Mouse (Mus musculus): ENCODE results near the gene Tmem126b. TPM values are rescaled to one million over a fixed set of nuclear protein-coding genes. Genes with fewer than 3 reads are reported as not detected.

The Tmem126b gene
- 37.1 and 39.4 TPM in 2 replicates for polyA plus RNA-seq (2016; fragmentation: Nextera tagmentation; extraction: Ambion mirVana)

DNA sequence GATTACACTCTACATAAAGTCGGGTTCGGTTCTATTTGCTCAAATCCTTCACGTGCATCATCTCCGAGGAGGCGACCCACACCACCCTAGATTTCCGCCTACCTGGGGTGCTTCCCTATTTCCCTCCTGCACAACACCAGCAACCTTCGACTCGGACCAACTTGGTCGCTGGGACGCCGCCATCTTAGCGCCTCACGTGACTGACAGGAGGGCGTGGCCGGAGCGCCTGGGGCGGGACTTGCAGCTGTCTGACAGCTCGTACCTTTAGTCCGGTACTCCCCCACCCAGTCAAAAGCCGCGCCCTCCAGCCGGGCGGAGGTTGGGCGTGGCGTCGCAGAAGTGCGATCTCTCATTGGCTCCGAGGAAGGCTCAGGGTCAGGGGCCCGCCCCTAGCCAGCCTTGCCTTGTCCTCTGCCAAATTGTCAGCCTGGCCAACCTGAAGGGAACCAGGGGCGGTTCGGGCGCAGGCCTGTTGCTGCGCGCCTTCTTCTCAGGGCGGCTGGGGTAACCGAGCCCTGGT is at the start of gene Tmem126b:
TSS of gene Tmem126b (minus strand) at position 209 of the 520 bp plus-strand sequence.
- Histone ChIP-seq H3K27me3 (peaks cover 9% of the 10 kb centered on the region), H3K4me2 (peak within 1 kb of the TSS; percentile 87), H3K9me3 (no peaks in the 10 kb centered on the region), H3K36me3 (no peaks in the 10 kb centered on the region), H3K27ac (peak within 1 kb of the TSS; percentile 56), H3K9ac (replicated peaks) (peak within 1 kb of the TSS; percentile 63), H3K4me3 (replicated peaks) (peak within 1 kb of the TSS; percentile 58), H3K4me1 (replicated peaks) (peaks cover 8% of the 10 kb centered on the region)
- under 1% methylated on average over 36 of the region's 36 CpGs for WGBS
- ATAC-seq (ENCODE audit: insufficient number of reproducible peaks, insufficient read depth, low FRiP score, low TSS enrichment, low read depth), result peak; percentile 100

GRCm38 (mm10) chr7:90512293-90512692 is 36.5 kb upstream of the Tmem126b start:
- H3K36me3 ChIP-seq, result no peaks in the 10 kb centered on the region
- no peak overlapping the region for H3K9ac ChIP-seq (replicated peaks)
- H3K4me1 ChIP-seq (replicated peaks), result no peaks in the 10 kb centered on the region
- no peaks in the 10 kb centered on the region for H3K27me3 ChIP-seq
- no peak overlapping the region for H3K27ac ChIP-seq
- no peak for ATAC-seq (ENCODE audit: insufficient number of reproducible peaks, insufficient read depth, low FRiP score, low TSS enrichment, low read depth)
- no peaks in the 10 kb centered on the region for H3K9me3 ChIP-seq
- H3K4me3 ChIP-seq (replicated peaks), result no peak overlapping the region
- no peak overlapping the region for H3K4me2 ChIP-seq

- no peak overlapping the region for H3K4me3 ChIP-seq (replicated peaks)
- no peaks in the 10 kb centered on the region for H3K4me1 ChIP-seq (replicated peaks)
- H3K9me3 ChIP-seq, result no peaks in the 10 kb centered on the region
- H3K36me3 ChIP-seq, result no peaks in the 10 kb centered on the region
- no peak overlapping the region for H3K4me2 ChIP-seq
- no peak overlapping the region for H3K27ac ChIP-seq
- H3K27me3 ChIP-seq, result no peaks in the 10 kb centered on the region
- no peak overlapping the region for H3K9ac ChIP-seq (replicated peaks)
- no peak for ATAC-seq (ENCODE audit: insufficient number of reproducible peaks, insufficient read depth, low FRiP score, low TSS enrichment, low read depth)
- WGBS, result 71% methylated on average over 3 of the region's 3 CpGs
These were observed 32.3 kb upstream of the Tmem126b start for GRCm38 (mm10) chr7:90508124-90508523.

GRCm38 (mm10) chr7:90482607-90483006 is 6.8 kb upstream of the Tmem126b start:
- Histone ChIP-seq H3K36me3 (no peaks in the 10 kb centered on the region), H3K9me3 (no peaks in the 10 kb centered on the region), H3K4me3 (replicated peaks) (no peak overlapping the region), H3K4me2 (no peak overlapping the region), H3K27ac (no peak overlapping the region), H3K9ac (replicated peaks) (no peak overlapping the region), H3K27me3 (peaks cover 1% of the 10 kb centered on the region), H3K4me1 (replicated peaks) (no peaks in the 10 kb centered on the region)
- ATAC-seq (ENCODE audit: insufficient number of reproducible peaks, insufficient read depth, low FRiP score, low TSS enrichment, low read depth), result no peak
- 93% methylated on average over 2 of the region's 2 CpGs for WGBS

DNA sequence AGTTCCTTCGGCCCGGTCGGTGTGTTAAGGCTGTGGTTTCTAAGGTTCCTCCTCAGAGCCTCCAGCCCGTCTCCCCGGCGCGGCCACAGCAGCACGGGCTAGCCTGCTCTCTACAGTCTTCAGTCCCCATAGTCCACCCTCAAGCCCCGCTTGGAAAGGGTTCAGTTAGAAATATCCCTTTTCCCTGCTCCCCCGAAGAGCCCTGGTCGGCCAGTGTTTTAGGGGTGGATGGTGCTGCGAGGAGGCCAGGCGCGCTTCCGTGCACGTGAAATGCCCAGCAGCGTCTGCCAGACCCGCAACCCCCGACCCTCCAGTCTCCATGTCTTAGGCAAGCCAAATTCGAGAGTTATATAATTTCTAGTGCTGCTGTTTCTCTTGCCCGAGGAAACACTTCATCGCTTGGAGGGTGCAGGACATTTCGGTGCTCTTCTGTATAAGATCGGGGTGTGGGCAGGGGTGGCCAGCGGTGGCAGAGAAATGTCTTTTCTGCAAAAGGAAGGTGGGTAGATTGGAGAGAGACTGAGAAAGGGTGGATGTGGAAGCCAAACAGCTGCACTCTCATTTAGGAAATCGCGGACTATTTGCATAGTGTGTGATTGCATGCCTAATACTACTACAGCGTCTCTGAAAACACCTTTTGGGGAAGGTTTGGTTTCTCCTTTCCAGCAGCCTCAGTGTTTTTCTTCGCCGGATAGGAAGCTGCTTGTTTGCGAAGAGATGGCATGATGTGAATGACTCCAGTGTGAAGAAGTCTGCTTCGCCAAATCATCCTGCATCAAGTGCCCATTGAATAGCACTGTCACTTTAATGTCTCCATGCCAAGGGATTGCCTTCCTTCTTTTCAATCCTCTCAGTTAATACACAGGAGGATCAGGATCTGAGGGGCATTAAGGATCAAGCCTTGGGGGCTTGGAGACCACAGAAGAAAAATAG is 778 bp upstream of the Tmem126b start, which contains the start of gene Dlg2:
TSS of gene Dlg2 (plus strand) at position 360 of the 933 bp plus-strand sequence.
- H3K27me3 ChIP-seq, result peaks cover 9% of the 10 kb centered on the region
- no peak for ATAC-seq (ENCODE audit: insufficient number of reproducible peaks, insufficient read depth, low FRiP score, low TSS enrichment, low read depth)
- peak within 1 kb of the TSS; percentile 56 for H3K27ac ChIP-seq
- H3K9ac ChIP-seq (replicated peaks), result peak within 1 kb of the TSS; percentile 63
- no peaks in the 10 kb centered on the region for H3K36me3 ChIP-seq
- peaks cover 8% of the 10 kb centered on the region for H3K4me1 ChIP-seq (replicated peaks)
- no peaks in the 10 kb centered on the region for H3K9me3 ChIP-seq
- WGBS, result under 1% methylated on average over 32 of the region's 32 CpGs
- H3K4me2 ChIP-seq, result peak within 1 kb of the TSS; percentile 87
- H3K4me3 ChIP-seq (replicated peaks), result peak within 1 kb of the TSS; percentile 58

DNA sequence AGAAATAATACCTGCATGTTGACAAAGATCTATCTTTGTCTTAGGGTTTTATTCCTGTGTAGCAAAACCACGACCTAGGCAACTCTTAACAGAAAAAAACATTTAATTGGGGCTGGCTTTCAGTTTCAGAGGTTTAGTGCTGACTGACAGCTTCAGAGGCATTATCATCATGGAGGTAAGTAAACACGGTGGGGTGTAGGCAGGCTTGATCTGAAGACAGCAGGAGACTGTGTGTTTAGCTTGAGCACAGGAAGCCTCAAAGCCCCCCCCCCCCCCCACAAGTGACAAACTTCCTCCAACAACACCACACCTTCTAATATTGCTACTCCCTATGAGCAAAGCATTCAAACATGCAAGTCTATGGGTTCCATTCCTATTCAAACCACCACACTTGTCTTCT is 2.3 kb downstream of the Tmem126b start:
- no peak overlapping the region for H3K4me2 ChIP-seq

GRCm38 (mm10) chr7:90461441-90461840 is 14.4 kb downstream of the Tmem126b start:
- Histone ChIP-seq H3K27ac (no peak overlapping the region), H3K4me2 (no peak overlapping the region), H3K4me1 (replicated peaks) (peaks cover under 1% of the 10 kb centered on the region; the same call in 1 of the 2 replicates), H3K9me3 (no peaks in the 10 kb centered on the region), H3K4me3 (replicated peaks) (no peak overlapping the region), H3K27me3 (0 out of 2 replicates have a peak, but pooled peaks cover 4% of the 10 kb centered on the region), H3K36me3 (no peaks in the 10 kb centered on the region), H3K9ac (replicated peaks) (no peak overlapping the region)
- ATAC-seq (ENCODE audit: insufficient number of reproducible peaks, insufficient read depth, low FRiP score, low TSS enrichment, low read depth), result no peak
- 92% methylated on average over 5 of the region's 5 CpGs for WGBS

More for the DNA sequence above, 2.3 kb downstream of the Tmem126b start:
- no peak for ATAC-seq (ENCODE audit: insufficient number of reproducible peaks, insufficient read depth, low FRiP score, low TSS enrichment, low read depth)
- Histone ChIP-seq H3K4me3 (replicated peaks) (no peak overlapping the region), H3K9ac (replicated peaks) (no peak overlapping the region), H3K27me3 (peaks cover 9% of the 10 kb centered on the region), H3K4me1 (replicated peaks) (peaks cover 8% of the 10 kb centered on the region), H3K36me3 (peaks cover 17% of the 10 kb centered on the region), H3K9me3 (no peaks in the 10 kb centered on the region), H3K27ac (no peak overlapping the region)
- WGBS, result 73% methylated on average over 2 of the region's 2 CpGs

DNA sequence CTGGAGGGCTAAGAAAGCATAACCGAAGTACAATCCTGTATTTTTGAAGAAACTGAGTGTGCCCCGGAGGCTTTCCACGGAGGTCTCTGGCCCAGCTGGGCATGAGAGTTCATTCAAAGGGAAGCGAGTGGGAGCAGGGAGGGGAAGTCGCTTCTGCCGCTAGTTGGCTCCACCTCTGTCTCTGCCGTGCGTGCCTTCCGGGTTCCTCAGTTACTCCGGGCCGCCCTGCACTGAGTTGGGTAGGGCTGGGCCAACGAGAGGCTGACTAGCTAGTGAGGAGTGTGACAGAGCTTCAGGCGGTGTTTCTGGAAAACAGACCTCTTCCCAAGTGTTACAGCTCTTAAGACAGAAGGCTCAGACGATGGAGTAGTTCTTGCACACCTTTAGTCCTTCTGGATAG is 14.9 kb downstream of the Tmem126b start:
- 21% methylated on average over 14 of the region's 14 CpGs for WGBS
- no peak for ATAC-seq (ENCODE audit: insufficient number of reproducible peaks, insufficient read depth, low FRiP score, low TSS enrichment, low read depth)

DNA sequence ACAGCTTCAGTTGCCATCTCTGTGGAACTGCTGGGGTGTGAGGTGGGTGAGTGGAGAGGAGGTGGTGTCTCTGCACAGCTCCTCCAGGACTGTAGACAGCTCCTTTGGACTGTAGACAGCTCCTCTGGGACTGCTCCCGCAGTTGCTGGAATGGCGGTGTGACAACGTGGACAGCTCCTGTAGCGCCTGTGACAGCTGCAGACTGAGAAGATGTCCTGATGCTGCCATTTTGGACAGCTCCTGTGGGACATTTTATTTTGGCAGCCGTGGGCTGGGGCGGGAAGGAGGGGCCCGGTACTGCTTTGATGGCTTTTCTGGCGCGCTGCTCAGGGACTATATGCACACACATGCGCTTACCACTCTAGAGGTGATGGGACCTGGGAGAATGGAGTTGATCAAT is 15.5 kb downstream of the Tmem126b start:
- Histone ChIP-seq H3K9me3 (no peaks in the 10 kb centered on the region), H3K4me1 (replicated peaks) (peaks cover 10% of the 10 kb centered on the region), H3K36me3 (no peaks in the 10 kb centered on the region), H3K27me3 (0 out of 2 replicates have a peak, but pooled peaks cover 4% of the 10 kb centered on the region), H3K4me2 (no peak overlapping the region), H3K27ac (no peak overlapping the region), H3K4me3 (replicated peaks) (no peak overlapping the region), H3K9ac (replicated peaks) (no peak overlapping the region)
- WGBS, result 60% methylated on average over 10 of the region's 10 CpGs
- no peak for ATAC-seq (ENCODE audit: insufficient number of reproducible peaks, insufficient read depth, low FRiP score, low TSS enrichment, low read depth)

More for the DNA sequence above, 14.9 kb downstream of the Tmem126b start:
- Histone ChIP-seq H3K27ac (no peak overlapping the region), H3K9ac (replicated peaks) (no peak overlapping the region), H3K9me3 (no peaks in the 10 kb centered on the region), H3K4me1 (replicated peaks) (peaks cover 5% of the 10 kb centered on the region), H3K4me2 (no peak overlapping the region), H3K27me3 (0 out of 2 replicates have a peak, but pooled peaks cover 4% of the 10 kb centered on the region), H3K4me3 (replicated peaks) (no peak overlapping the region), H3K36me3 (no peaks in the 10 kb centered on the region)

GRCm38 (mm10) chr7:90457517-90457916 is 18.3 kb downstream of the Tmem126b start:
- no peaks in the 10 kb centered on the region for H3K9me3 ChIP-seq
- H3K4me3 ChIP-seq (replicated peaks), result peak overlapping the region; percentile 72
- peaks cover 21% of the 10 kb centered on the region for H3K36me3 ChIP-seq
- H3K27ac ChIP-seq, result peak overlapping the region; percentile 95
- peak overlapping the region; percentile 66 for H3K4me2 ChIP-seq
- 12% methylated on average over 10 of the region's 10 CpGs for WGBS
- H3K9ac ChIP-seq (replicated peaks), result peak overlapping the region; percentile 74
- 0 out of 2 replicates have a peak, but pooled peaks cover 4% of the 10 kb centered on the region for H3K27me3 ChIP-seq
- H3K4me1 ChIP-seq (replicated peaks), result peaks cover 10% of the 10 kb centered on the region
- ATAC-seq (ENCODE audit: insufficient number of reproducible peaks, insufficient read depth, low FRiP score, low TSS enrichment, low read depth), result peak; percentile 50; the same call in 1 of the 2 replicates

- H3K9ac ChIP-seq (replicated peaks), result peak within 1 kb of the TSS; percentile 74
- WGBS, result under 1% methylated on average over 41 of the region's 41 CpGs
- peak; percentile 98 for ATAC-seq (ENCODE audit: insufficient number of reproducible peaks, insufficient read depth, low FRiP score, low TSS enrichment, low read depth)
These were observed 18.8 kb downstream of the Tmem126b start, which contains the start of gene Tmem126a for GRCm38 (mm10) chr7:90456845-90457468. Gene Tmem126a, minus strand, starts transcription at chr7:90457229.

More at GRCm38 (mm10) chr7:90456845-90457468, 18.8 kb downstream of the Tmem126b start, which contains the start of gene Tmem126a:
- Histone ChIP-seq H3K36me3 (peaks cover 25% of the 10 kb centered on the region), H3K9me3 (no peaks in the 10 kb centered on the region), H3K27me3 (0 out of 2 replicates have a peak, but pooled peaks cover 4% of the 10 kb centered on the region), H3K4me3 (replicated peaks) (peak within 1 kb of the TSS; percentile 72), H3K4me2 (peak within 1 kb of the TSS; percentile 66), H3K4me1 (replicated peaks) (peaks cover 10% of the 10 kb centered on the region), H3K27ac (peak within 1 kb of the TSS; percentile 95)
